Mouse (Mus musculus): ENCODE data around the gene Slc22a23. TPM values are rescaled to one million over a fixed set of nuclear protein-coding genes. Genes with fewer than 3 reads are reported as not detected.

Gene Slc22a23
- polyA plus RNA-seq, 1 experiment from 2014 or later: 27.0 TPM

- H3K9me3 ChIP-seq (ENCODE audit: control insufficient read depth, low read length): no peaks in the 10 kb centered on the region
- H3K4me2 ChIP-seq (replicated peaks): no peak overlapping the region
- H3K4me3 ChIP-seq (replicated peaks; ENCODE audit: low read length): no peak overlapping the region
- no peak overlapping the region for H3K9ac ChIP-seq
- no peaks in the 10 kb centered on the region for H3K4me1 ChIP-seq (replicated peaks; ENCODE audit: control insufficient read depth, insufficient read depth, low read length)
- no peak for ATAC-seq (ENCODE audit: low FRiP score)
- H3K27me3 ChIP-seq (ENCODE audit: control insufficient read depth, insufficient read depth, low read length): no peaks in the 10 kb centered on the region
- H3K36me3 ChIP-seq (replicated peaks; ENCODE audit: control insufficient read depth, insufficient read depth): no peaks in the 10 kb centered on the region
- no peak for DNase-seq (ENCODE audit: low spot score)
- WGBS: 92% methylated on average over 2 of the region's 2 CpGs
- no peak overlapping the region for H3K27ac ChIP-seq
Measured at GRCm38 (mm10) chr13:34323361-34323760, 21.6 kb downstream of the Slc22a23 start.

DNA sequence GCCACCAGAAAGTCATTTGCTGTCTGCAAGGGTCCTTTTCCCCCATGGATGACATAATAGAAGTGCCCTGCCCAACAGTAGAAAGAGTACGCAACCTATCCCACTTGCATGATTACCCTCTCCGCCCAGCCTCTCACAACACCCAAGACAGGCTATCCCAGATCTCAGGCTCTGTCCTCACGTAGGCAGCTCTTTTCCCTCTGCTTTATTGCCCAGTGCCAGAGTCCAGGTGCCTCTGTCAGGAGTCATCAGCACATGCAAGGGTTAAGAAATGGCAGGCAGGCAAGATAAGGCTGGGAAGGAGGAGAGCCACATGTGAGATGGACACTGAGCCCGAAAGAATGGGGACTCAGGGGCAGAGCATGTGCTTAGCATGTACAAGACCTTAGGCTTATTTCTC lies 24.5 kb downstream of the Slc22a23 start:
- H3K4me2 ChIP-seq (replicated peaks): no peak overlapping the region
- H3K4me3 ChIP-seq (replicated peaks; ENCODE audit: low read length): no peak overlapping the region
- no peak overlapping the region for H3K27ac ChIP-seq
- 91% methylated on average over 4 of the region's 4 CpGs for WGBS
- ATAC-seq (ENCODE audit: low FRiP score) (no peak), DNase-seq (ENCODE audit: low spot score) (no peak)
- H3K36me3 ChIP-seq (replicated peaks; ENCODE audit: control insufficient read depth, insufficient read depth): no peaks in the 10 kb centered on the region
- no peaks in the 10 kb centered on the region for H3K4me1 ChIP-seq (replicated peaks; ENCODE audit: control insufficient read depth, insufficient read depth, low read length)
- H3K9ac ChIP-seq: no peak overlapping the region
- H3K27me3 ChIP-seq (ENCODE audit: control insufficient read depth, insufficient read depth, low read length): no peaks in the 10 kb centered on the region
- no peaks in the 10 kb centered on the region for H3K9me3 ChIP-seq (ENCODE audit: control insufficient read depth, low read length)

DNA sequence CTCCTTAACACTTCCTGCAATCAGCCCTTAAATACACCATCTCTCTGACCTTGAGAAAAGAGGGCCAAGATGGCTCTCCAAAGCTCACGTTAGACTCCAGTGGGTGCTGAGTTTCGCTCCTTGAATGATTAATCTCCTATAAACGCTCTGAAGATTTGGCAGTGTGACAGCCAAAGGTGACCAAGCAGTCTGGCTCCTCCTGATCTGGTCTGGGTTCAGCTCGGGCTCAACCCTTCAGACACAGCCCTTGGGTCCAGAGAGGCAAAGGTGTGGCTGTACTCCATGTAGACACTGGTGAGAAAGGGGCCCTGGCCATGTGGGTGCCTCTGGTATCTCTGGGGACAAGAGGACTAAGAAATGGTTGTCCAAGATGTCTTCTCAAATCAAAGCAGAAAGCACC lies 27.9 kb downstream of the Slc22a23 start:
- Histone ChIP-seq H3K9ac (no peak overlapping the region), H3K4me1 (replicated peaks; ENCODE audit: control insufficient read depth, insufficient read depth, low read length) (peaks cover 4% of the 10 kb centered on the region; the same call in 1 of the 2 replicates), H3K27ac (no peak overlapping the region), H3K27me3 (ENCODE audit: control insufficient read depth, insufficient read depth, low read length) (no peaks in the 10 kb centered on the region), H3K4me3 (replicated peaks; ENCODE audit: low read length) (no peak overlapping the region), H3K36me3 (replicated peaks; ENCODE audit: control insufficient read depth, insufficient read depth) (no peaks in the 10 kb centered on the region), H3K9me3 (ENCODE audit: control insufficient read depth, low read length) (no peaks in the 10 kb centered on the region), H3K4me2 (replicated peaks) (no peak overlapping the region)
- WGBS: 89% methylated on average over 4 of the region's 4 CpGs
- DNase-seq (ENCODE audit: low spot score) (no peak), ATAC-seq (ENCODE audit: low FRiP score) (no peak)

DNA sequence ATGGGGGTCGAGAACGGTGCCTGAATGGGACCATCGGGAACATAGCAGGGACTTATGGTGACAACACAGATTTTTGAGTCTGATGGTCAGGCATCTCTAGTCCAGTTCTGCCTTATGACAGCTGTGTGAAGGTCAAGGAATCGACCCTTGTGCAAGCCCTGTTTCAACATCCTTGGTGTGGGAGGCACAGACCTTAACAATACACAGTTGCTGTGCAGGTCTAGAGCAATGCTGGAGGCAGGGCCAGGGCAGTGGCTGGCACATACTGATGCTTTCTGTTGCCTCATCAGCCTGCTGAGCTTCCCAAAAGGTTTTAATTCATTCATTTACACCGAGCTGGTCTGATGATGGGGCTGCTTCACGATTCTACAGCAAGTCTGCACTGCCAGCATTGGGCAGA lies 28.5 kb downstream of the Slc22a23 start:
- no peak overlapping the region for H3K9ac ChIP-seq
- ATAC-seq (ENCODE audit: low FRiP score) (no peak), DNase-seq (ENCODE audit: low spot score) (no peak)
- peaks cover 4% of the 10 kb centered on the region for H3K4me1 ChIP-seq (replicated peaks; ENCODE audit: control insufficient read depth, insufficient read depth, low read length)
- H3K27ac ChIP-seq: no peak overlapping the region
- H3K9me3 ChIP-seq (ENCODE audit: control insufficient read depth, low read length): no peaks in the 10 kb centered on the region
- no peaks in the 10 kb centered on the region for H3K36me3 ChIP-seq (replicated peaks; ENCODE audit: control insufficient read depth, insufficient read depth)
- WGBS: 85% methylated on average over 6 of the region's 6 CpGs
- H3K4me2 ChIP-seq (replicated peaks): no peak overlapping the region
- H3K4me3 ChIP-seq (replicated peaks; ENCODE audit: low read length): no peak overlapping the region
- no peaks in the 10 kb centered on the region for H3K27me3 ChIP-seq (ENCODE audit: control insufficient read depth, insufficient read depth, low read length)

- H3K4me1 ChIP-seq (replicated peaks; ENCODE audit: control insufficient read depth, insufficient read depth, low read length): peaks cover 4% of the 10 kb centered on the region
- 64% methylated on average over 4 of the region's 4 CpGs for WGBS
- no peak overlapping the region for H3K4me2 ChIP-seq (replicated peaks)
- no peaks in the 10 kb centered on the region for H3K9me3 ChIP-seq (ENCODE audit: control insufficient read depth, low read length)
- ATAC-seq (ENCODE audit: low FRiP score): no peak
- no peak overlapping the region for H3K4me3 ChIP-seq (replicated peaks; ENCODE audit: low read length)
- H3K36me3 ChIP-seq (replicated peaks; ENCODE audit: control insufficient read depth, insufficient read depth): no peaks in the 10 kb centered on the region
- no peaks in the 10 kb centered on the region for H3K27me3 ChIP-seq (ENCODE audit: control insufficient read depth, insufficient read depth, low read length)
- no peak for DNase-seq (ENCODE audit: low spot score)
- no peak overlapping the region for H3K9ac ChIP-seq
- H3K27ac ChIP-seq: no peak overlapping the region
Measured at GRCm38 (mm10) chr13:34313033-34313491, 31.9 kb downstream of the Slc22a23 start.

- Histone ChIP-seq H3K27me3 (ENCODE audit: control insufficient read depth, insufficient read depth, low read length) (no peaks in the 10 kb centered on the region), H3K27ac (no peak overlapping the region), H3K9me3 (ENCODE audit: control insufficient read depth, low read length) (no peaks in the 10 kb centered on the region), H3K4me3 (replicated peaks; ENCODE audit: low read length) (no peak overlapping the region), H3K9ac (no peak overlapping the region), H3K4me1 (replicated peaks; ENCODE audit: control insufficient read depth, insufficient read depth, low read length) (peaks cover 4% of the 10 kb centered on the region), H3K4me2 (replicated peaks) (no peak overlapping the region), H3K36me3 (replicated peaks; ENCODE audit: control insufficient read depth, insufficient read depth) (no peaks in the 10 kb centered on the region)
- DNase-seq (ENCODE audit: low spot score): no peak
- no peak for ATAC-seq (ENCODE audit: low FRiP score)
- WGBS: 85% methylated on average over 2 of the region's 2 CpGs
Measured at GRCm38 (mm10) chr13:34312346-34313002, 32.5 kb downstream of the Slc22a23 start.

GRCm38 (mm10) chr13:34311593-34311992 lies 33.4 kb downstream of the Slc22a23 start:
- no peak for ATAC-seq (ENCODE audit: low FRiP score)
- 75% methylated on average over 2 of the region's 2 CpGs for WGBS
- no peaks in the 10 kb centered on the region for H3K9me3 ChIP-seq (ENCODE audit: control insufficient read depth, low read length)
- H3K27me3 ChIP-seq (ENCODE audit: control insufficient read depth, insufficient read depth, low read length): no peaks in the 10 kb centered on the region
- DNase-seq (ENCODE audit: low spot score): no peak
- no peak overlapping the region for H3K9ac ChIP-seq
- H3K27ac ChIP-seq: no peak overlapping the region
- no peak overlapping the region for H3K4me3 ChIP-seq (replicated peaks; ENCODE audit: low read length)
- H3K4me2 ChIP-seq (replicated peaks): no peak overlapping the region
- no peaks in the 10 kb centered on the region for H3K36me3 ChIP-seq (replicated peaks; ENCODE audit: control insufficient read depth, insufficient read depth)
- peaks cover 4% of the 10 kb centered on the region for H3K4me1 ChIP-seq (replicated peaks; ENCODE audit: control insufficient read depth, insufficient read depth, low read length)

DNA sequence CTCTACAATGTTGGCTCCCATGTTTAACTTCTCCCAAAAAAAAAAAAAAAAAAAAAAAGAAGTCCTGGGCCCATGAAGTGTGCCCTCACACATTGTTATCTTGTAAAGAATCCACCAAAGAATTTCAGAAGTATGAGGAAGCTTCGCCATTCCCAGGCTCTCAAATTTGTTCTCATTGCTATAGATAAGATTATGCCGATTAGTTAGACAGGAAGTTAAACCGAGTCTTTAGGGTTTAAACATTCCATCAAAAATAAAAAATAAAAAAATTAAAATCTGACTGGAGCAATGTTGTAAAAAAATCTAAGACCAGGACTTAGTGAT lies 36.4 kb downstream of the Slc22a23 start:
- H3K4me3 ChIP-seq (replicated peaks; ENCODE audit: low read length): no peak overlapping the region
- 86% methylated on average over 3 of the region's 3 CpGs for WGBS
- ATAC-seq (ENCODE audit: low FRiP score) (no peak), DNase-seq (ENCODE audit: low spot score) (no peak)
- no peak overlapping the region for H3K4me2 ChIP-seq (replicated peaks)
- H3K36me3 ChIP-seq (replicated peaks; ENCODE audit: control insufficient read depth, insufficient read depth): no peaks in the 10 kb centered on the region; the same call in 1 of the 2 replicates
- H3K27me3 ChIP-seq (ENCODE audit: control insufficient read depth, insufficient read depth, low read length): no peaks in the 10 kb centered on the region
- no peak overlapping the region for H3K27ac ChIP-seq
- no peaks in the 10 kb centered on the region for H3K9me3 ChIP-seq (ENCODE audit: control insufficient read depth, low read length)
- H3K4me1 ChIP-seq (replicated peaks; ENCODE audit: control insufficient read depth, insufficient read depth, low read length): peaks cover 4% of the 10 kb centered on the region
- H3K9ac ChIP-seq: no peak overlapping the region

DNA sequence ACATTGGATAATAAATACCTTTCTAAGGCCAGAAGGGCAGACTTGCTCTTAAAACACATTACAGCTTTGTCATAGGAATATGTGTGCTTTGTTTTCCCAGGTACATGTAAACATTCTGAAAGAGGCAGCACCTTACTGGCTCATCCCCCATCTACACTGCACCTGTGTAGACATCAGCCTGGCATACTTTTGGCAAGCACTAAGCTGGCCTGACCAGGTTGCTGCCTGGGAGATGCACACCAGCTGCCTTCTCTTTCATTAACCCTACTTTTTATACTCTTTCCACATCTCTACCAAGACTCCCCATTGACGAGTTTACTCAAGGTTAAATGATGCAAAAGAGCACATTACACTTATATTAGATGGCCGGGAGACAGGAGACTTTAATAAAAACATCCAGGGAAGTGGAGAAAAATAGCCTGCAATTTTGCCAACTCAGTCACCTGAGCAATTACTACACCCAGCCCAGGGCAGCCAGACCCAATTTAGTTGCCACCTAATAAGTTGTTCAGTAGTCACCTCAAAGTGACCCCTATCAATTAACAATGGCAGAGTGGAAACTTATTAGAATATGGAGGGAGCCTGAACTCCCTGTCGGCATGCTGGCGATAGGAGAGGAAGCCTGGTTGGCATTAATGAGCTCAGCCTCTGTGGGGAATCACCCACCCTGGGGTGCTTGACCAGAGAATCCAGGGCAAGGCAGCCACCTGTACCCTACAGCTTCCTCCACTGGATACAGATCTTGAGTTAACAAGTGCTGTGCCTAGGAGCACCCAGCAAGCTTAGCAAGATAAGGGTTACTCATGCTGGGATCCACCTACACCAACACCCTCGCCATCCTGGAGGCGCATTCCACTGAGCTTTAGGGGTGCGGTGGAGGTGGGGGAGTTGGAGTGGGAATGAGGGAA lies 37.0 kb downstream of the Slc22a23 start:
- Histone ChIP-seq H3K36me3 (replicated peaks; ENCODE audit: control insufficient read depth, insufficient read depth) (no peaks in the 10 kb centered on the region; the same call in 1 of the 2 replicates), H3K9ac (no peak overlapping the region), H3K4me1 (replicated peaks; ENCODE audit: control insufficient read depth, insufficient read depth, low read length) (peaks cover 3% of the 10 kb centered on the region), H3K4me2 (replicated peaks) (no peak overlapping the region), H3K27ac (no peak overlapping the region), H3K27me3 (ENCODE audit: control insufficient read depth, insufficient read depth, low read length) (no peaks in the 10 kb centered on the region), H3K4me3 (replicated peaks; ENCODE audit: low read length) (no peak overlapping the region), H3K9me3 (ENCODE audit: control insufficient read depth, low read length) (no peaks in the 10 kb centered on the region)
- ATAC-seq (ENCODE audit: low FRiP score) (no peak), DNase-seq (ENCODE audit: low spot score) (no peak)
- 60% methylated on average over 7 of the region's 7 CpGs for WGBS
